Mouse (Mus musculus): ENCODE data around the gene Olfr373. TPM values are rescaled to one million over a fixed set of nuclear protein-coding genes. Genes with fewer than 3 reads are reported as not detected.
"Not testable (repeated sequence)": the region's sequence is repeated elsewhere in the genome, so short reads cannot be mapped to it uniquely, and the experiment has no call there.

Olfr373 gene
- 0.04 TPM in 1 of 2 replicates, not detected in the other for total RNA-seq (2012; rRNA removed)
- total RNA-seq (2014; rRNA removed): not detected in 2 replicates
- 0.29 and 0.30 TPM in 2 replicates for polyA plus RNA-seq (2012; ENCODE audit: insufficient read length, low read depth)

- H3K9me3 ChIP-seq (replicated peaks; ENCODE audit: low read length); DNase-seq (ENCODE audit: extremely low read depth); H3K27me3 ChIP-seq (replicated peaks); dilution Hi-C loops (cut with MboI; ENCODE audit: extremely low pct_ligation_motif_present, extremely low pct_unique_long_range_greater_than_20kb, low sequenced_read_pairs); H3K36me3 ChIP-seq (replicated peaks in 1 of 2; ENCODE audit: control insufficient read depth in 1 of 2, insufficient read depth in 1 of 2, low read length in 1 of 2); H3K4me3 ChIP-seq (replicated peaks in 1 of 3; ENCODE audit: low read depth in 2 of 3, low read length in 2 of 3, poor library complexity in 1 of 3); in situ Hi-C loops (cut with MboI; ENCODE audit: low pct_ligation_motif_present, low pct_unique_long_range_greater_than_20kb, low sequenced_read_pairs); H3K27ac ChIP-seq (ENCODE audit: insufficient read depth, low read depth); H3K4me2 ChIP-seq (ENCODE audit: insufficient read depth, low read depth, poor library complexity, severe bottlenecking); H3K79me2 ChIP-seq (replicated peaks; ENCODE audit: control insufficient read depth, extremely low read depth, insufficient read depth, poor library complexity, severe bottlenecking); H3K9ac ChIP-seq (ENCODE audit: insufficient read depth, low read depth): not testable (repeated sequence)
- H3K4me1 ChIP-seq (ENCODE audit: control insufficient read depth in 1 of 2, insufficient read depth in 2 of 2): peaks cover 0 to 30% of the 10 kb centered on the region in 2 experiments; a peak in 2 of 4 replicates
Observed at GRCm38 (mm10) chr8:72082877-72083276, at the start of gene Olfr373. Gene Olfr373, plus strand, starts transcription at chr8:72083177.

DNA sequence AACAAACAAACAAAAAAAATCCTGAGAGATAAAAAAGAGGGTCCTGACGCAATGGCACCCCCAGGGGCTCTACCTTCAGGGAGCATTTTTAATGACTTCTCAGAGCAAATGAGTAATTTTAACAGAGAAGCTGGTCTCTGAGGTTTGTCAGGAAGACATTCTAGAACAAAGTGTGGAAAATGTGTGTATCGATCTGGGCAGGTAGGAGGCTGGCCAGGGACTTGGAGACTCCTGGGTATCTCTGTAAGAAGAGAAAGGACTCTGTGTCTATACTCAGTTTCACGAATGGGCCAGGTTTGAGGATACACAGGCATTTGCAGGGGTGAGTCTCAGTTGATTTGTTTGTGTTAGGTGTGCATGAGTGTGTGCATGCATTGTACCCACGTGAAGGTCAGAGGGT is 42.1 kb upstream of the Olfr373 start, which contains the start of gene Olfr372:
Gene Olfr372 (plus strand): TSS at position 301 of the 400 bp plus-strand sequence.
- H3K9me3 ChIP-seq (replicated peaks; ENCODE audit: low read length); DNase-seq (ENCODE audit: extremely low read depth); H3K79me2 ChIP-seq (replicated peaks; ENCODE audit: control insufficient read depth, extremely low read depth, insufficient read depth, poor library complexity, severe bottlenecking); H3K4me2 ChIP-seq (ENCODE audit: insufficient read depth, low read depth, poor library complexity, severe bottlenecking); dilution Hi-C loops (cut with MboI; ENCODE audit: extremely low pct_ligation_motif_present, extremely low pct_unique_long_range_greater_than_20kb, low sequenced_read_pairs); H3K27ac ChIP-seq (ENCODE audit: insufficient read depth, low read depth); H3K36me3 ChIP-seq (replicated peaks in 1 of 2; ENCODE audit: control insufficient read depth in 1 of 2, insufficient read depth in 1 of 2, low read length in 1 of 2); H3K27me3 ChIP-seq (replicated peaks); H3K9ac ChIP-seq (ENCODE audit: insufficient read depth, low read depth); in situ Hi-C loops (cut with MboI; ENCODE audit: low pct_ligation_motif_present, low pct_unique_long_range_greater_than_20kb, low sequenced_read_pairs); H3K4me3 ChIP-seq (replicated peaks in 1 of 3; ENCODE audit: low read depth in 2 of 3, low read length in 2 of 3, poor library complexity in 1 of 3): not testable (repeated sequence)
- peaks cover 0 to 13% of the 10 kb centered on the region in 2 experiments; a peak in 2 of 4 replicates for H3K4me1 ChIP-seq (ENCODE audit: control insufficient read depth in 1 of 2, insufficient read depth in 2 of 2)

GRCm38 (mm10) chr8:72042493-72042892 is 40.5 kb upstream of the Olfr373 start:
- in situ Hi-C loops (cut with MboI; ENCODE audit: low pct_ligation_motif_present, low pct_unique_long_range_greater_than_20kb, low sequenced_read_pairs): no loop called here
- no peak for DNase-seq (ENCODE audit: extremely low read depth)
- no peak for TF ChIP-seq NELFE (IDR thresholded peaks at IDR 0.05; ENCODE audit: low read depth, low read length)
- TF ChIP-seq IRF4 (IDR thresholded peaks at IDR 0.05; ENCODE audit: low read depth, low read length): no peak
- TF ChIP-seq POLR2AphosphoS2 (IDR thresholded peaks at IDR 0.05; ENCODE audit: low read depth, low read length): no peak
- TF ChIP-seq KAT2A (IDR thresholded peaks at IDR 0.05; ENCODE audit: insufficient replicate concordance, low read length): no peak
- TF ChIP-seq E2F4 (IDR thresholded peaks at IDR 0.05; ENCODE audit: insufficient replicate concordance, low read depth, low read length): no peak
- no peak for TF ChIP-seq MAX (IDR thresholded peaks at IDR 0.05; ENCODE audit: low read length)
- TF ChIP-seq ZMIZ1 (IDR thresholded peaks at IDR 0.05; ENCODE audit: low read depth, low read length): no peak
- no peak for TF ChIP-seq GABPA (IDR thresholded peaks at IDR 0.05; ENCODE audit: insufficient replicate concordance, low read depth, low read length)
- TF ChIP-seq TCF12 (IDR thresholded peaks at IDR 0.05; ENCODE audit: low read depth, low read length): no peak
- no peak for TF ChIP-seq BHLHE40 (IDR thresholded peaks at IDR 0.05; ENCODE audit: low read depth, low read length)
- no peak for TF ChIP-seq CHD1 (IDR thresholded peaks at IDR 0.05; ENCODE audit: low read depth, low read length)
- Histone ChIP-seq H3K4me3 (replicated peaks in 1 of 3; ENCODE audit: low read depth in 2 of 3, low read length in 2 of 3, poor library complexity in 1 of 3) (no peak overlapping the region), H3K27ac (ENCODE audit: insufficient read depth, low read depth) (no peak overlapping the region), H3K4me2 (ENCODE audit: insufficient read depth, low read depth, poor library complexity, severe bottlenecking) (no peak overlapping the region), H3K79me2 (replicated peaks; ENCODE audit: control insufficient read depth, extremely low read depth, insufficient read depth, poor library complexity, severe bottlenecking) (no peaks in the 10 kb centered on the region), H3K9ac (ENCODE audit: insufficient read depth, low read depth) (no peak overlapping the region), H3K9me3 (replicated peaks; ENCODE audit: low read length) (no peaks in the 10 kb centered on the region), H3K27me3 (replicated peaks) (no peaks in the 10 kb centered on the region), H3K36me3 (replicated peaks in 1 of 2; ENCODE audit: control insufficient read depth in 1 of 2, insufficient read depth in 1 of 2, low read length in 1 of 2) (no peaks in the 10 kb centered on the region), H3K4me1 (ENCODE audit: control insufficient read depth in 1 of 2, insufficient read depth in 2 of 2) (peaks cover 0 to 13% of the 10 kb centered on the region in 2 experiments; a peak in 2 of 4 replicates)
- dilution Hi-C loops (cut with MboI; ENCODE audit: extremely low pct_ligation_motif_present, extremely low pct_unique_long_range_greater_than_20kb, low sequenced_read_pairs): no loop called here

DNA sequence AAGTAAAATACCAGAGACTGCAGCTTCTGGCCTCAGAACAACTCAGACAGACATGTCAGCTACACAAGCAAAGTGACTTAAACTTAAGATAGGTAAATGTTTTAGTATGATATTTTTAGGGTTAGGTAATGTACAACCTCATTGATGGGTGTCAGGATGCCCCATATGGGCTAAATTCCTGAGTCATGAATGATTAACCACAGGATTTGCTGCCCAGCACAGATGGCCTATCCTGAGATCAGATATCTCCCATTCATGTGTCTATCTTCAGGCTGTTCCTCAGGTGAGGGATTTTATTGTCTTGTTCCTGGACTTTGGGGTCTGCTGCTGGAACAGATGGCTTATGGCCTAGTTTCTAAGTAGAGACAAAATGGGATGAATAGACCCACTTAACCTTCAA is 28.3 kb upstream of the Olfr373 start:
- H3K4me2 ChIP-seq (ENCODE audit: insufficient read depth, low read depth, poor library complexity, severe bottlenecking); H3K79me2 ChIP-seq (replicated peaks; ENCODE audit: control insufficient read depth, extremely low read depth, insufficient read depth, poor library complexity, severe bottlenecking); H3K9me3 ChIP-seq (replicated peaks; ENCODE audit: low read length); dilution Hi-C loops (cut with MboI; ENCODE audit: extremely low pct_ligation_motif_present, extremely low pct_unique_long_range_greater_than_20kb, low sequenced_read_pairs); H3K9ac ChIP-seq (ENCODE audit: insufficient read depth, low read depth); DNase-seq (ENCODE audit: extremely low read depth); H3K4me1 ChIP-seq (ENCODE audit: control insufficient read depth in 1 of 2, insufficient read depth in 2 of 2); H3K27ac ChIP-seq (ENCODE audit: insufficient read depth, low read depth); H3K36me3 ChIP-seq (replicated peaks in 1 of 2; ENCODE audit: control insufficient read depth in 1 of 2, insufficient read depth in 1 of 2, low read length in 1 of 2); in situ Hi-C loops (cut with MboI; ENCODE audit: low pct_ligation_motif_present, low pct_unique_long_range_greater_than_20kb, low sequenced_read_pairs); H3K27me3 ChIP-seq (replicated peaks); H3K4me3 ChIP-seq (replicated peaks in 1 of 3; ENCODE audit: low read depth in 2 of 3, low read length in 2 of 3, poor library complexity in 1 of 3): not testable (repeated sequence)

- H3K27ac ChIP-seq (ENCODE audit: insufficient read depth, low read depth); DNase-seq (ENCODE audit: extremely low read depth); H3K4me1 ChIP-seq (ENCODE audit: control insufficient read depth in 1 of 2, insufficient read depth in 2 of 2); H3K9ac ChIP-seq (ENCODE audit: insufficient read depth, low read depth); H3K4me3 ChIP-seq (replicated peaks in 1 of 3; ENCODE audit: low read depth in 2 of 3, low read length in 2 of 3, poor library complexity in 1 of 3); dilution Hi-C loops (cut with MboI; ENCODE audit: extremely low pct_ligation_motif_present, extremely low pct_unique_long_range_greater_than_20kb, low sequenced_read_pairs); H3K4me2 ChIP-seq (ENCODE audit: insufficient read depth, low read depth, poor library complexity, severe bottlenecking); H3K79me2 ChIP-seq (replicated peaks; ENCODE audit: control insufficient read depth, extremely low read depth, insufficient read depth, poor library complexity, severe bottlenecking); in situ Hi-C loops (cut with MboI; ENCODE audit: low pct_ligation_motif_present, low pct_unique_long_range_greater_than_20kb, low sequenced_read_pairs); H3K27me3 ChIP-seq (replicated peaks); H3K9me3 ChIP-seq (replicated peaks; ENCODE audit: low read length); H3K36me3 ChIP-seq (replicated peaks in 1 of 2; ENCODE audit: control insufficient read depth in 1 of 2, insufficient read depth in 1 of 2, low read length in 1 of 2): not testable (repeated sequence)
Observed at GRCm38 (mm10) chr8:72057643-72058042, 25.3 kb upstream of the Olfr373 start.
